Mouse (Mus musculus): Measurements from ENCODE around the gene Dyrk2. TPM values are rescaled to one million over a fixed set of nuclear protein-coding genes. Genes with fewer than 3 reads are reported as not detected.

The Dyrk2 gene
- 10 to 100 TPM; 17.2 to 31.5 TPM for polyA plus RNA-seq (2017; shearing (Covaris generic))

DNA sequence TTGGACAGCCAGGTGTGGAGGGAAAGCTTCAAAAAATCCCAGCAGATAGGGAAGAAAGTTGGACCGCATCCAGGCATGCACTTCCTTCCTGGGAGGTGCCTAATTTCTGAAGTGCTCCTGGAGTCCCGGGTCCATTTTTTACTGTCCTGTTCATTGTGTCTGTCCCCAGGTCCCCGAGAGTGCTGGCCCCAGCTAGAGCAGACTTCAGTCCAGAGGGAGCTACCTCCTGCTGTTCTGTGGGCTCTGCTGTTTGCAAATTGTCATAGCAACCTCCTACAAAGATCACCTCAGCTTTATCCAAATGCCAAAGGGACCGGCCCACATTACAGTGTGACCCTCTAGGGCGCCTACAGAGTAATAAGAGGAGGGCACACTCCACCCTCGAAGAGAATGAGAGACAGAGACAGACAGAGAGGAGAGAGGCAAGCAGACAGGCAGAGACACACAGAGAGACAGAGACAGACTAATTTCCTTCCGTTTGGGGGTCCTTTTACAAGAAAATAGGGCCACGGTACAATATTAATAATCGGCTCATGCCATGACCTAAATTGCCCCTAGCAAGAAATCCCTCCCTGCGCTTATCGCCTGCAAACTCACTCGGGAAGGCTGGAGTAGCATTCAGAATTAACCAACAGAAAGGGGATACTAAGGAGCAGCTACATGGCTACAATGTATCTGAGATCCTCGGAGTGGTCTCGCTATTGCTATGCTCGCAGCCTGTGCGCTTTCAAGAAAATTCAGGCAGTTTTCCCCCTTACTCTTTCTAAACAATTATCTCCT is at the start of gene Dyrk2:
Gene Dyrk2 (minus strand): TSS at position 9 of the 780 bp plus-strand sequence.

